Mouse (Mus musculus) liver, embryonic 12.5 days (tissue): ENCODE results near the gene Sfxn2. TPM values are rescaled to one million over a fixed set of nuclear protein-coding genes. Genes with fewer than 3 reads are reported as not detected.

Experiments used
- ATAC-seq: fragments of 200-750 bp; cut with Nextera tagmentation; 2 replicates; pipeline ENCODE4 v1.8.0; 2017; ENCODE audit warnings: moderate number of reproducible peaks, mild to moderate bottlenecking, moderate library complexity
- H3K27ac ChIP-seq: fragments of 300-500 bp; sonication (generic); 2 replicates; pipeline ENCODE4 v1.5.1; 2016; ENCODE audit warnings: mild to moderate bottlenecking
- H3K27me3 ChIP-seq: fragments of 300-500 bp; sonication (generic); replicated peaks from 2 replicates; pipeline ENCODE4 v1.6.1; 2016; ENCODE audit warnings: mild to moderate bottlenecking, moderate library complexity
- H3K36me3 ChIP-seq: fragments of 300-500 bp; sonication (generic); 2 replicates; pipeline ENCODE4 v1.6.1; 2016; ENCODE audit warnings: mild to moderate bottlenecking, moderate library complexity
- H3K4me1 ChIP-seq: fragments of 300-500 bp; sonication (generic); 2 replicates; pipeline ENCODE4 v1.6.1; 2016
- H3K4me2 ChIP-seq: fragments of 300-500 bp; sonication (generic); 2 replicates; pipeline ENCODE4 v1.6.1; 2016; ENCODE audit warnings: mild to moderate bottlenecking, moderate library complexity
- H3K4me3 ChIP-seq: fragments of 300-500 bp; sonication (generic); 2 replicates; pipeline ENCODE4 v1.5.1; 2016; ENCODE audit warnings: mild to moderate bottlenecking, moderate library complexity
- H3K9ac ChIP-seq: fragments of 300-500 bp; sonication (generic); 2 replicates; pipeline ENCODE4 v1.6.1; 2016; ENCODE audit warnings: mild to moderate bottlenecking, moderate library complexity
- H3K9me3 ChIP-seq: fragments of 300-500 bp; sonication (generic); replicated peaks from 2 replicates; pipeline ENCODE4 v1.6.1; 2016; ENCODE audit warnings: mild to moderate bottlenecking, moderate library complexity
- WGBS: fragments of 180-500 bp; shearing (Covaris S2); methylation state at CpG from one replicate; pipeline ENCODE4 v1.1.7; 2016; ENCODE audit not compliant: insufficient replicate concordance; 5-methylcytosine and 5-hydroxymethylcytosine counted together
- polyA plus RNA-seq: library from polyadenylated mRNA; unstranded; fragments of >200 nt; fragmentation: Nextera tagmentation; extraction: Ambion mirVana; gene quantifications from 2 replicates; pipeline ENCODE4 v1.2.1, GENCODE M21; 2016

The Sfxn2 gene
- polyA plus RNA-seq, 1 experiment from 2014 or later = 18.9 TPM

DNA sequence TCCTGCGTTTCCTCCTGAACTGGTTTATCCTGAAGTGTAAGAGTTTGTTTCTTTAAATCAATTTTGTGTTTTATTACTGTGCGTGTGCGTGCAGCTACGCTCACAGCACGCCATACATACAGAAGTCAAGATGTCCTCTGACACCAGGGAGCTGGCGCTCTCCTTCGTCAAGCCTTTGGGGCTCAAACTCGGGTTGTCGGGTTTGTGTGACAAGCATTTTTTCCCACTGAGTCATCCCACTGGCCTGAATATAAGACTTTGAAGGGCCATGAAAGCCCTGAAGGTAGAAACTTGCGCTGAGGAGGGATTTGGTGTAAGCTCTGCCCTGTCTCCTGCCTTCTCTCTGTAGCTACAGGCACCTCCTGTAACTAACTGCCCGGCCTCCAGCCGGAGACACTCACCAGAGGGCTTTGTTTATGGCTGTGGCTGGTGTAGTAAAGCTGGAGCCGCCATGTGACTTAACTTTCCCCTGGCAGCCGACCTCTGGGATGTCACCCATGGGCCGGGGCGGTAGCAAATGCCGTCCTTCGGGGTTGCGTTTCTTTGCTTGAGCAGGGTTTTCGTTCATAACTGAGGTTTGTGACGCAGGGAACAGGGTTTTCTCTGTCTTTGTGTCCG lies 69.1 kb downstream of the Sfxn2 start:
- Histone ChIP-seq H3K36me3 (peaks cover 42% of the 10 kb centered on the region), H3K4me2 (no peak overlapping the region), H3K27me3 (no peaks in the 10 kb centered on the region), H3K9ac (no peak overlapping the region), H3K4me3 (no peak overlapping the region), H3K9me3 (no peaks in the 10 kb centered on the region), H3K27ac (peak overlapping the region; percentile 55; the same call in 1 of the 2 replicates), H3K4me1 (peaks cover 89% of the 10 kb centered on the region)
- 75% methylated on average over 22 of the region's 22 CpGs for WGBS
- ATAC-seq = no peak

DNA sequence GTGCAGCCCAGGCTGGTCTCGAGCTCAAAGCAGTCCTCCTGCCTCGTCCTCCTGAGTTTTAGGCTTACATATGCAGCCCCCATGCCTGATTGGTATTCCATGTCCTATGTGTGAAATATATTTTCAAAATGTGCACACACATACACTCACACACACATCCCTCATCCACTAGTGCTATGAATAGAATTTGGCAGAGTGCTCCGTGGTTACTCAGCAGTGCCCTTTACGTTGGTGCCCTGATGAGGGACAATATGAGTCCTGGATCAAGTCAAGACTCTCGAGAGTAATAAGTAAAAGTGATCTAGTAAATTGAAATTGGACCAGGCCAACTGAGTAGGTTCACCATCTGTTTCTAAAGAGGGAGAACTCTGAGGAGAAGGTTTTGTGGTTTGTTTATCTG lies 70.1 kb downstream of the Sfxn2 start:
- H3K4me2 ChIP-seq = no peak overlapping the region
- 79% methylated on average over 5 of the region's 5 CpGs for WGBS
- no peaks in the 10 kb centered on the region for H3K27me3 ChIP-seq
- H3K9ac ChIP-seq = no peak overlapping the region
- peaks cover 41% of the 10 kb centered on the region for H3K36me3 ChIP-seq
- no peak overlapping the region for H3K27ac ChIP-seq
- H3K4me1 ChIP-seq = peaks cover 87% of the 10 kb centered on the region
- H3K9me3 ChIP-seq = no peaks in the 10 kb centered on the region
- no peak overlapping the region for H3K4me3 ChIP-seq
- ATAC-seq = no peak

DNA sequence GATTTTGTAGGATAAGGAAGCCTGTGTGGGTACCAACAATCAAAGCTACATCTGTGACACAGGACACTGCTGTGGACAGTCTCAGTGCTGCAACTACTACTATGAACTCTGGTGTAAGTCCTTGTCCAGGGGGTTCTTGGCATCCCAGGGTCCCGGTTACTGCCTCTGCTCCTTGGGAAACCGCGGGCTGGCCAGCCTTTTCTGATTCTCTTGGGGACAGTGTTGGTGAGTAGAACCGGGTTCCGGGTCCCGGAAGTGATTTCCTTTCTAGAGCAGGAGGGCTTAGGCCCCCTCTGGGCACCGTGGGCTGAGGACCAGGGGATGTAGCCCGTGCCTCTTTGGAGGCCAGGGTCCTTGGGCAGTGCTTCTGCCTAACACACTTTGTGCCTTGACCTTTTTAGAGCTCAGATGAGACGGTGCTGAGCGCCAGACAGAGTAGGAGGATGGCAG lies 71.2 kb downstream of the Sfxn2 start:
- Histone ChIP-seq H3K27me3 (no peaks in the 10 kb centered on the region), H3K4me3 (no peak overlapping the region), H3K9me3 (no peaks in the 10 kb centered on the region), H3K4me2 (no peak overlapping the region), H3K36me3 (peaks cover 51% of the 10 kb centered on the region), H3K27ac (peak overlapping the region; percentile 36; the same call in 1 of the 2 replicates), H3K9ac (no peak overlapping the region), H3K4me1 (peaks cover 75% of the 10 kb centered on the region)
- 84% methylated on average over 10 of the region's 10 CpGs for WGBS
- peak; percentile 37; the same call in 1 of the 2 replicates for ATAC-seq

DNA sequence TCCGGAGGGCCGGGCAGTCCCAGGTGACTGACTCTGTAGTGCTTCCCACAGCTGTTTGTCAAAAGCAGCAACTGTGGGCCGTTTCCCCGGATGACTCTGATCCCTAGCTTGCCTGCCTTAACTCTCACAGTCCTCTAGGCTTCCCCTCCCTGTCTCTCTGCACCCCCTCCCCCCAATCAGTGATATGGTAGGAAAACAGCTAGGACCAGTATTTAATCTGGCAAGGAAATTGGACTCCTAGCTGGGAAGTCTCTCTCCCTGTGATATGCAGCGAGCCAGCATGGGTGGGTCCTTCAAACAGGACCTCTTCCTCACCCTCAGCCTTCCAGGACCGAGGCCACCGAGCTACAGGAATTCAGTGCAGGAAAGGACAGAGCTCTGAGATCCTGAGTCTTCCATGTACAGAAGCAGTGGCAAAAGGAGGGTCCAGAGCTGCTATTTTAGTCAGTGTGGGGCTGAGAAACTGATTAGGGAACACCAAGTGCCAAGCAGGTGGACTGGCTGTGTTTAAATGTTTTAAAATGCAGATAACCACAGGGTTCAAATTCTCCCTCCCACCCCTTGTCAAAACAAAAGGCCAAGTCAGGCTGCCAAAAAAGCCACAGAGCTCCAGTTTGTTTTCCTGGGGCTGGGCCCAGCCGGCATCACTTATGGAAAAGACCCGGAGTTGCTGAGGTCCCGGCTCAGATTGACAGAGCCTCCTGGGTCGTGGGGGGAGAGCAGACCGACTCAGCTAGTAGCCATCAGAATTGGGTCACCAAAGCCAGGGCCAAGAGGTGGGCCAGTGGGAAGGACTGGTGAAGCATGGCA lies 71.8 kb downstream of the Sfxn2 start:
- H3K4me3 ChIP-seq = no peak overlapping the region
- peaks cover 69% of the 10 kb centered on the region for H3K4me1 ChIP-seq
- 69% methylated on average over 12 of the region's 12 CpGs for WGBS
- peaks cover 51% of the 10 kb centered on the region for H3K36me3 ChIP-seq
- H3K27ac ChIP-seq = peak overlapping the region; percentile 36; the same call in 1 of the 2 replicates
- no peak overlapping the region for H3K9ac ChIP-seq
- no peaks in the 10 kb centered on the region for H3K9me3 ChIP-seq
- H3K27me3 ChIP-seq = no peaks in the 10 kb centered on the region
- H3K4me2 ChIP-seq = no peak overlapping the region
- ATAC-seq = no peak; the same call in 1 of the 2 replicates

DNA sequence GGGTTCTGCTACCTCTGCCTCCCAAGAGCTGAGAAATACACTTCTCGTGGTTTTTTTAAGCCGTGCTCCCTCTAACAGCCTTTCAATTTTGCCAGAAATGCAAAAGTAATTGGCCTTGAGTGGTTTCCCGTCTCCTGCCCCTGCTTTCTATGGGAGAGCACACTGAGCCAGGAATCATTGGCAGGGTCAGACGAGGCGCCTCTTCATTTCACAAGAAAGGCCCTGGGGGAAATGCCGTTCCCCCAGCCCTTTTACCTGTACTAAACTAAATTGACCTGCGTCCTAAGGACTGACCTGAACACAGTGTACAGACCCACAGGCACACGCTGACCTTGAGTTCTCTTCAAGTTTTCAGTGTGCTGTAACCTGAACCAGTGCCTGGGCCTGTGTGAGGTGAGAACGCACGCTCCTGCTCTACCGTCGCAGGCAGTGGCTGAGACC lies 72.9 kb downstream of the Sfxn2 start:
- H3K27ac ChIP-seq = no peak overlapping the region
- whole genome bisulfite sequencing = 84% methylated on average over 12 of the region's 12 CpGs
- no peaks in the 10 kb centered on the region for H3K9me3 ChIP-seq
- no peak overlapping the region for H3K9ac ChIP-seq
- no peak for ATAC-seq
- H3K4me2 ChIP-seq = no peak overlapping the region
- no peaks in the 10 kb centered on the region for H3K27me3 ChIP-seq
- peaks cover 60% of the 10 kb centered on the region for H3K4me1 ChIP-seq
- peaks cover 49% of the 10 kb centered on the region for H3K36me3 ChIP-seq
- H3K4me3 ChIP-seq = no peak overlapping the region

DNA sequence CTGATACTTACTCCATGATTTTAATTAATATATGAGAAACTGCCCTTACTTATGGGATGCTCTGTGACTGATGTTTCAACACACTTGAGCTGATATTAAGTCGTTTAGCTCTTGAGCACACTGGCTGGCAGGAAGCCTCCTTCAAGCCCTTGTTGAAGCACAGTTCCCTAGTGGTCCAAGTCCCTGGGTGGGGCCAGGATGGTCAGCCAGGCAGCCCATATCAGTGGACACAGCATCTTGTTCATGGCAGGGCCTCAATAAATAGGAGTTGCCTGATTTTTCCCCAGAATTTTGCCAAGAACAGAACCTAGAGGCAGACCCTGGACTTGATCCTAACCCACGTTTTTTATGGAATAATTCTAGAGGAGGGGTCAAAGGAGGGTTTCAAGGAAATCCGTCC lies 74.1 kb downstream of the Sfxn2 start:
- WGBS = 70% methylated on average over 3 of the region's 3 CpGs
- Histone ChIP-seq H3K36me3 (peaks cover 56% of the 10 kb centered on the region), H3K27me3 (no peaks in the 10 kb centered on the region), H3K4me2 (no peak overlapping the region), H3K9me3 (no peaks in the 10 kb centered on the region), H3K27ac (no peak overlapping the region), H3K4me3 (no peak overlapping the region), H3K4me1 (peaks cover 48% of the 10 kb centered on the region), H3K9ac (no peak overlapping the region)
- ATAC-seq = no peak

Other genes starting within 250 kb of the Sfxn2 start
- gene Psd, start 246.2 kb upstream of the Sfxn2 start, polyA plus RNA-seq = 10.7 and 11.3 TPM in 2 replicates
- 13.4 and 13.5 TPM in 2 replicates for gene Fbxl15, start 245.2 kb upstream of the Sfxn2 start, polyA plus RNA-seq
- gene Cuedc2, start 234.7 kb upstream of the Sfxn2 start, polyA plus RNA-seq = 97.6 and 99.1 TPM in 2 replicates
- 13.2 and 14.5 TPM in 2 replicates for gene Mfsd13a, start 232.2 kb upstream of the Sfxn2 start, polyA plus RNA-seq
- 0.37 and 0.41 TPM in 2 replicates for gene 2310034G01Rik, start 223.1 kb upstream of the Sfxn2 start, polyA plus RNA-seq
- gene Actr1a, start 177.6 kb upstream of the Sfxn2 start, polyA plus RNA-seq = 71.5 and 72.9 TPM in 2 replicates
- gene Sufu, start 176.5 kb upstream of the Sfxn2 start, polyA plus RNA-seq = 12.4 TPM in 2 replicates
- 19.0 and 19.5 TPM in 2 replicates for gene Trim8, start 71.7 kb upstream of the Sfxn2 start, polyA plus RNA-seq
- gene Arl3, start 167 bp upstream of the Sfxn2 start, polyA plus RNA-seq = 37.2 and 38.4 TPM in 2 replicates
- 24.4 and 24.9 TPM in 2 replicates for gene Wbp1l, start 25.7 kb downstream of the Sfxn2 start, polyA plus RNA-seq
- gene Cyp17a1, start 99.8 kb downstream of the Sfxn2 start, polyA plus RNA-seq = 0.06 TPM in 1 of 2 replicates, not detected in the other
- 7.4 and 7.7 TPM in 2 replicates for gene Borcs7, start 116.5 kb downstream of the Sfxn2 start, polyA plus RNA-seq
- 18.5 and 20.1 TPM in 2 replicates for gene As3mt, start 134.1 kb downstream of the Sfxn2 start, polyA plus RNA-seq
- 1.6 and 2.5 TPM in 2 replicates for gene Cnnm2, start 188.2 kb downstream of the Sfxn2 start, polyA plus RNA-seq